Mouse (Mus musculus) neural tube, embryonic 14.5 days (tissue): ENCODE results near the gene 4921507P07Rik. TPM values are rescaled to one million over a fixed set of nuclear protein-coding genes. Genes with fewer than 3 reads are reported as not detected.

Source experiments
- ATAC-seq: fragments of 200-750 bp; cut with Nextera tagmentation; 2 replicates; pipeline ENCODE4 v1.8.0; 2017; ENCODE audit warnings: low read depth, mild to moderate bottlenecking, moderate TSS enrichment, moderate library complexity
- H3K27ac ChIP-seq: fragments of 300-500 bp; sonication (generic); 2 replicates; pipeline ENCODE4 v1.5.1; 2014; ENCODE audit warnings: low read depth, mild to moderate bottlenecking, control low read depth, low read length, moderate library complexity, mixed read lengths
- H3K27me3 ChIP-seq: fragments of 300-500 bp; sonication (generic); 2 replicates; pipeline ENCODE4 v1.6.1; 2014; ENCODE audit warnings: low read length; ENCODE audit not compliant: control insufficient read depth, insufficient read depth
- H3K36me3 ChIP-seq: fragments of 300-500 bp; sonication (generic); 2 replicates; pipeline ENCODE4 v1.6.1; 2014; ENCODE audit warnings: low read length, mixed read lengths; ENCODE audit not compliant: control insufficient read depth, insufficient read depth
- H3K4me1 ChIP-seq: fragments of 300-500 bp; sonication (generic); 2 replicates; pipeline ENCODE4 v1.6.1; 2014; ENCODE audit warnings: low read length; ENCODE audit not compliant: control insufficient read depth, insufficient read depth
- H3K4me2 ChIP-seq: fragments of 300-500 bp; sonication (generic); 2 replicates; pipeline ENCODE4 v1.6.1; 2014; ENCODE audit warnings: mild to moderate bottlenecking, low read depth, low read length, control low read depth
- H3K4me3 ChIP-seq: fragments of 300-500 bp; sonication (generic); 2 replicates; pipeline ENCODE4 v1.5.1; 2014; ENCODE audit warnings: low read depth, low read length, control low read depth, mixed read lengths
- H3K9ac ChIP-seq: fragments of 300-500 bp; sonication (generic); replicated peaks from 2 replicates; pipeline ENCODE4 v1.6.1; 2014; ENCODE audit warnings: low read depth, mild to moderate bottlenecking, control low read depth, low read length, mixed read lengths
- H3K9me3 ChIP-seq: fragments of 300-500 bp; sonication (generic); 2 replicates; pipeline ENCODE4 v1.6.1; 2016; ENCODE audit warnings: low read length; ENCODE audit not compliant: control insufficient read depth
- WGBS: fragments of 180-500 bp; shearing (Covaris S2); extraction: QIAGEN DNeasy Blood & Tissue Kit; methylation state at CpG from one replicate; pipeline ENCODE4 v1.1.7; 2014; 5-methylcytosine and 5-hydroxymethylcytosine counted together
- polyA plus RNA-seq: library from polyadenylated mRNA; unstranded; fragments of >200 nt; fragmentation: Nextera tagmentation; extraction: Ambion mirVana; gene quantifications from 2 replicates; pipeline ENCODE4 v1.2.1, GENCODE M21; 2014

The 4921507P07Rik gene
- polyA plus RNA-seq, 1 experiment from 2014 or later = 3.1 TPM

GRCm38 (mm10) chr6:50549051-50549450 is 47.4 kb downstream of the 4921507P07Rik start:
- WGBS = 80% methylated on average over 5 of the region's 5 CpGs
- no peak for ATAC-seq
- Histone ChIP-seq H3K9me3 (no peaks in the 10 kb centered on the region), H3K4me2 (no peak overlapping the region), H3K27ac (no peak overlapping the region), H3K4me1 (no peaks in the 10 kb centered on the region), H3K27me3 (no peaks in the 10 kb centered on the region), H3K4me3 (no peak overlapping the region), H3K36me3 (no peaks in the 10 kb centered on the region), H3K9ac (no peak overlapping the region)

GRCm38 (mm10) chr6:50545412-50546043 is 50.9 kb downstream of the 4921507P07Rik start:
- Histone ChIP-seq H3K9me3 (no peaks in the 10 kb centered on the region), H3K27ac (no peak overlapping the region), H3K36me3 (no peaks in the 10 kb centered on the region), H3K27me3 (no peaks in the 10 kb centered on the region), H3K9ac (no peak overlapping the region), H3K4me2 (no peak overlapping the region), H3K4me1 (no peaks in the 10 kb centered on the region), H3K4me3 (no peak overlapping the region)
- peak; percentile 51; the same call in 1 of the 2 replicates for ATAC-seq
- WGBS = 29% methylated on average over 10 of the region's 10 CpGs

GRCm38 (mm10) chr6:50542535-50542934 is 53.9 kb downstream of the 4921507P07Rik start:
- no peaks in the 10 kb centered on the region for H3K36me3 ChIP-seq
- no peak overlapping the region for H3K9ac ChIP-seq
- no peaks in the 10 kb centered on the region for H3K9me3 ChIP-seq
- H3K27me3 ChIP-seq = no peaks in the 10 kb centered on the region
- H3K27ac ChIP-seq = no peak overlapping the region
- no peak overlapping the region for H3K4me3 ChIP-seq
- no peaks in the 10 kb centered on the region for H3K4me1 ChIP-seq
- WGBS = 88% methylated on average over 1 of the region's 1 CpGs
- no peak overlapping the region for H3K4me2 ChIP-seq
- ATAC-seq = no peak

GRCm38 (mm10) chr6:50539641-50540040 is 56.8 kb downstream of the 4921507P07Rik start:
- H3K27ac ChIP-seq = no peak overlapping the region
- H3K4me1 ChIP-seq = no peaks in the 10 kb centered on the region
- H3K27me3 ChIP-seq = no peaks in the 10 kb centered on the region
- H3K9ac ChIP-seq = no peak overlapping the region
- WGBS = 79% methylated on average over 1 of the region's 1 CpGs
- no peak overlapping the region for H3K4me2 ChIP-seq
- no peak overlapping the region for H3K4me3 ChIP-seq
- no peaks in the 10 kb centered on the region for H3K9me3 ChIP-seq
- no peaks in the 10 kb centered on the region for H3K36me3 ChIP-seq
- no peak for ATAC-seq

GRCm38 (mm10) chr6:50536461-50536892 is 60.0 kb downstream of the 4921507P07Rik start:
- Histone ChIP-seq H3K4me2 (no peak overlapping the region), H3K4me1 (no peaks in the 10 kb centered on the region), H3K4me3 (no peak overlapping the region), H3K27me3 (no peaks in the 10 kb centered on the region), H3K27ac (no peak overlapping the region), H3K36me3 (no peaks in the 10 kb centered on the region), H3K9me3 (no peaks in the 10 kb centered on the region), H3K9ac (no peak overlapping the region)
- ATAC-seq = peak; percentile 90
- 6% methylated on average over 7 of the region's 7 CpGs for WGBS

- 86% methylated on average over 3 of the region's 3 CpGs for WGBS
- Histone ChIP-seq H3K9ac (no peak overlapping the region), H3K9me3 (no peaks in the 10 kb centered on the region), H3K4me2 (no peak overlapping the region), H3K4me1 (no peaks in the 10 kb centered on the region), H3K27ac (no peak overlapping the region), H3K36me3 (no peaks in the 10 kb centered on the region), H3K4me3 (no peak overlapping the region), H3K27me3 (no peaks in the 10 kb centered on the region)
- ATAC-seq = no peak
Measured at GRCm38 (mm10) chr6:50535346-50535745, 61.1 kb downstream of the 4921507P07Rik start.

- Histone ChIP-seq H3K36me3 (no peaks in the 10 kb centered on the region), H3K9ac (no peak overlapping the region), H3K27me3 (no peaks in the 10 kb centered on the region), H3K27ac (no peak overlapping the region), H3K4me3 (no peak overlapping the region), H3K4me1 (no peaks in the 10 kb centered on the region), H3K4me2 (no peak overlapping the region), H3K9me3 (no peaks in the 10 kb centered on the region)
- WGBS = 77% methylated on average over 8 of the region's 8 CpGs
- no peak for ATAC-seq
Measured at GRCm38 (mm10) chr6:50531920-50532319, 64.5 kb downstream of the 4921507P07Rik start.

GRCm38 (mm10) chr6:50531003-50531402 is 65.4 kb downstream of the 4921507P07Rik start:
- Histone ChIP-seq H3K9me3 (no peaks in the 10 kb centered on the region), H3K27me3 (no peaks in the 10 kb centered on the region), H3K36me3 (no peaks in the 10 kb centered on the region), H3K9ac (no peak overlapping the region), H3K4me2 (no peak overlapping the region), H3K4me3 (no peak overlapping the region), H3K4me1 (no peaks in the 10 kb centered on the region), H3K27ac (no peak overlapping the region)
- no peak for ATAC-seq
- WGBS = 87% methylated on average over 3 of the region's 3 CpGs

- H3K4me1 ChIP-seq = no peaks in the 10 kb centered on the region
- no peak overlapping the region for H3K27ac ChIP-seq
- H3K27me3 ChIP-seq = no peaks in the 10 kb centered on the region
- H3K9me3 ChIP-seq = no peaks in the 10 kb centered on the region
- H3K9ac ChIP-seq = no peak overlapping the region
- H3K36me3 ChIP-seq = no peaks in the 10 kb centered on the region
- H3K4me3 ChIP-seq = no peak overlapping the region
- H3K4me2 ChIP-seq = no peak overlapping the region
- WGBS = 94% methylated on average over 11 of the region's 11 CpGs
- no peak for ATAC-seq
Measured at GRCm38 (mm10) chr6:50529194-50529593, 67.2 kb downstream of the 4921507P07Rik start.
